Mouse (Mus musculus) neural tube, embryonic 15.5 days (tissue): Measurements from ENCODE around the gene Trub2. TPM values are rescaled to one million over a fixed set of nuclear protein-coding genes. Genes with fewer than 3 reads are reported as not detected.
A peak's percentile ranks its signal among the peaks of the same experiment; 100 is the strongest.
"Not testable (repeated sequence)": the region's sequence is repeated elsewhere in the genome, so short reads cannot be mapped to it uniquely, and the experiment has no call there.

Experiments used
- ATAC-seq: fragments of 200-750 bp; cut with Nextera tagmentation; 2 replicates; pipeline ENCODE4 v1.8.0; 2017; ENCODE audit warnings: mild to moderate bottlenecking, moderate TSS enrichment, moderate library complexity; ENCODE audit not compliant: low FRiP score
- H3K27ac ChIP-seq: fragments of 300-500 bp; sonication (generic); replicated peaks from 2 replicates; pipeline ENCODE4 v1.5.1; 2015; ENCODE audit warnings: mild to moderate bottlenecking, inconsistent platforms
- H3K27me3 ChIP-seq: fragments of 300-500 bp; sonication (generic); replicated peaks from 2 replicates; pipeline ENCODE4 v1.6.1; 2015; ENCODE audit warnings: inconsistent platforms
- H3K36me3 ChIP-seq: fragments of 300-500 bp; sonication (generic); 2 replicates; pipeline ENCODE4 v1.6.1; 2015; ENCODE audit warnings: inconsistent platforms
- H3K4me1 ChIP-seq: fragments of 300-500 bp; sonication (generic); 2 replicates; pipeline ENCODE4 v1.6.1; 2015; ENCODE audit warnings: inconsistent platforms
- H3K4me2 ChIP-seq: fragments of 300-500 bp; sonication (generic); 2 replicates; pipeline ENCODE4 v1.6.1; 2015; ENCODE audit warnings: inconsistent platforms, mild to moderate bottlenecking, moderate library complexity
- H3K4me3 ChIP-seq: fragments of 300-500 bp; sonication (generic); replicated peaks from 2 replicates; pipeline ENCODE4 v1.5.1; 2015; ENCODE audit warnings: mild to moderate bottlenecking, inconsistent platforms
- H3K9ac ChIP-seq: fragments of 300-500 bp; sonication (generic); replicated peaks from 2 replicates; pipeline ENCODE4 v1.6.1; 2015; ENCODE audit warnings: mild to moderate bottlenecking, inconsistent platforms
- H3K9me3 ChIP-seq: fragments of 300-500 bp; sonication (generic); replicated peaks from 2 replicates; pipeline ENCODE4 v1.6.1; 2016; ENCODE audit warnings: inconsistent platforms
- WGBS: fragments of 180-500 bp; shearing (Covaris S2); methylation state at CpG from one replicate; pipeline ENCODE4 v1.1.7; 2015; ENCODE audit warnings: mixed read lengths; 5-methylcytosine and 5-hydroxymethylcytosine counted together
- polyA plus RNA-seq: library from polyadenylated mRNA; unstranded; fragments of >200 nt; fragmentation: Nextera tagmentation; extraction: Ambion mirVana; gene quantifications from 2 replicates; pipeline ENCODE4 v1.2.1, GENCODE M21; 2015

Gene Trub2
- polyA plus RNA-seq, 1 experiment from 2014 or later = 35.5 TPM

DNA sequence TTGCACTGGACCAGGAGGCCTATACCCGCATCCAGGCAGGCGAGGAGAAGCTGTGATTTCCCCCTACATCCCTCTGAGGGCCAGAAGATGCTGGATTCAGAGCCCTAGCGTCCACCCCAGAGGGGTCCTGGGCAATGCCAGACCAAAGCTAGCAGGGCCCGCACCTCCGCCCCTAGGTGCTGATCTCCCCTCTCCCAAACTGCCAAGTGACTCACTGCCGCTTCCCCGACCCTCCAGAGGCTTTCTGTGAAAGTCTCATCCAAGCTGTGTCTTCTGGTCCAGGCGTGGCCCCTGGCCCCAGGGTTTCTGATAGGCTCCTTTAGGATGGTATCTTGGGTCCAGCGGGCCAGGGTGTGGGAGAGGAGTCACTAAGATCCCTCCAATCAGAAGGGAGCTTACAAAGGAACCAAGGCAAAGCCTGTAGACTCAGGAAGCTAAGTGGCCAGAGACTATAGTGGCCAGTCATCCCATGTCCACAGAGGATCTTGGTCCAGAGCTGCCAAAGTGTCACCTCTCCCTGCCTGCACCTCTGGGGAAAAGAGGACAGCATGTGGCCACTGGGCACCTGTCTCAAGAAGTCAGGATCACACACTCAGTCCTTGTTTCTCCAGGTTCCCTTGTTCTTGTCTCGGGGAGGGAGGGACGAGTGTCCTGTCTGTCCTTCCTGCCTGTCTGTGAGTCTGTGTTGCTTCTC, 27.5 kb upstream of the Trub2 start:
- peaks cover 20% of the 10 kb centered on the region for H3K4me1 ChIP-seq
- ATAC-seq = no peak
- no peak overlapping the region for H3K27ac ChIP-seq
- no peaks in the 10 kb centered on the region for H3K27me3 ChIP-seq
- H3K4me3 ChIP-seq = no peak overlapping the region
- peaks cover 63% of the 10 kb centered on the region for H3K36me3 ChIP-seq
- 90% methylated on average over 11 of the region's 11 CpGs for WGBS
- H3K9me3 ChIP-seq = no peaks in the 10 kb centered on the region
- no peak overlapping the region for H3K9ac ChIP-seq
- no peak overlapping the region for H3K4me2 ChIP-seq

GRCm38 (mm10) chr2:29803400-29803831, 15.1 kb upstream of the Trub2 start:
- Histone ChIP-seq H3K4me2 (peak overlapping the region; percentile 74), H3K4me3 (peak overlapping the region; percentile 90), H3K27ac (peak overlapping the region; percentile 95), H3K36me3 (peaks cover 41% of the 10 kb centered on the region), H3K4me1 (peaks cover 21% of the 10 kb centered on the region), H3K9me3 (no peaks in the 10 kb centered on the region), H3K27me3 (no peaks in the 10 kb centered on the region), H3K9ac (peak overlapping the region; percentile 96)
- 20% methylated on average over 6 of the region's 6 CpGs for WGBS
- peak; percentile 46; the same call in 1 of the 2 replicates for ATAC-seq

- Histone ChIP-seq H3K36me3 (peaks cover 36% of the 10 kb centered on the region), H3K4me2 (peak overlapping the region; percentile 74), H3K27ac (peak overlapping the region; percentile 95), H3K9me3 (no peaks in the 10 kb centered on the region), H3K4me3 (peak overlapping the region; percentile 90), H3K4me1 (peaks cover 21% of the 10 kb centered on the region), H3K27me3 (no peaks in the 10 kb centered on the region), H3K9ac (peak overlapping the region; percentile 96)
- WGBS = under 1% methylated on average over 30 of the region's 39 CpGs
- peak; percentile 79; the same call in 1 of the 2 replicates for ATAC-seq
Measured at GRCm38 (mm10) chr2:29802827-29803201, 14.5 kb upstream of the Trub2 start.

DNA sequence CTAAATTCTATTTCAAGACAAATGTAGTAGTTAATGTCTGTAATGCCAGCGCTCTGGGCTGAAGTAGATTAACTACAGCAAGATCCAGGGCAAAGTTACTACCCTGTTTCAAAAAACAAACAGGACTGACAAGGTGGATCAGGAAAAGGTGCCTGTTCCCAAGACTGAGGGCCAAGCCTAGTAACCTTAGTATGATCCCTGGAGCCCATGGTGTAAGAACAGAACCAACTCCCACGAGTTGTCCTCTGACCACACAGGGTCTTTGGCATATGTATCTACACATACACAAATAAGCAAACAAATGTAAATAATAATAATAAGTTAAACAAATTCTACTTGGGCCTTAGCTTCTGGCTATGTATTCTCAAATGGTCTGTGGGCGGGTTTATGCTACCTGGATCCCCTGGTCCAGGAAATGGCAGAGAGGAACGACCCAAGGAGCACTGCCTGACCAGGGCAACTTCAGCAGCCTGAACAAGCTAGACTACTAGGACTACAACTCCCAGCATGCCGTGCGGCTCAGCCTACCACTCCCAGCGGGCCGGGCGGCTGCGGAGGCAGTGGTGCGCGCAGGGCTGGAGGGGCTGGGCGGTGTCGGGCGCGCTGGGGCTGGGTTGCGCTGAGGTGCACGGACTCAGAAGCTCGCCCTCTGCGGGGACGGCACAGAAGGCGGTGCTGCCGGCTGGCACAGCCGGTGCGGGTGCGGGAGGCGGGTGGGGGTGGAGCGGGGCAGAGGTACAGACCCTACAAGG, 13.9 kb upstream of the Trub2 start, which contains the start of gene Slc27a4:
Slc27a4 (plus strand) TSS at position 560 of the 752 bp plus-strand sequence.
- H3K27me3 ChIP-seq = no peaks in the 10 kb centered on the region
- peak within 1 kb of the TSS; percentile 74 for H3K4me2 ChIP-seq
- peak; percentile 97 for ATAC-seq
- 6% methylated on average over 28 of the region's 28 CpGs for WGBS
- peaks cover 30% of the 10 kb centered on the region for H3K36me3 ChIP-seq
- peak within 1 kb of the TSS; percentile 90 for H3K4me3 ChIP-seq
- H3K9ac ChIP-seq = peak within 1 kb of the TSS; percentile 96
- peaks cover 21% of the 10 kb centered on the region for H3K4me1 ChIP-seq
- H3K27ac ChIP-seq = peak within 1 kb of the TSS; percentile 95
- no peaks in the 10 kb centered on the region for H3K9me3 ChIP-seq

GRCm38 (mm10) chr2:29792772-29793487, 4.6 kb upstream of the Trub2 start:
- no peak overlapping the region for H3K4me2 ChIP-seq
- H3K9ac ChIP-seq = no peak overlapping the region
- ATAC-seq = no peak
- no peaks in the 10 kb centered on the region for H3K27me3 ChIP-seq
- 96% methylated on average over 2 of the region's 2 CpGs for WGBS
- H3K4me3 ChIP-seq = no peak overlapping the region
- no peaks in the 10 kb centered on the region for H3K9me3 ChIP-seq
- peaks cover 14% of the 10 kb centered on the region for H3K4me1 ChIP-seq
- H3K36me3 ChIP-seq = peaks cover 56% of the 10 kb centered on the region
- H3K27ac ChIP-seq = no peak overlapping the region

- peak within 1 kb of the TSS; percentile 76 for H3K4me3 ChIP-seq
- peak within 1 kb of the TSS; percentile 80 for H3K27ac ChIP-seq
- peaks cover 28% of the 10 kb centered on the region for H3K4me1 ChIP-seq
- H3K36me3 ChIP-seq = peaks cover 54% of the 10 kb centered on the region
- H3K9me3 ChIP-seq = no peaks in the 10 kb centered on the region
- peak; percentile 91 for ATAC-seq
- 1% methylated on average over 31 of the region's 31 CpGs for WGBS
- peak within 1 kb of the TSS; percentile 81 for H3K9ac ChIP-seq
- peak within 1 kb of the TSS; percentile 75 for H3K4me2 ChIP-seq
- no peaks in the 10 kb centered on the region for H3K27me3 ChIP-seq
Measured at GRCm38 (mm10) chr2:29787104-29787917, 991 bp downstream of the Trub2 start, which contains the start of gene Coq4. TSS of gene Coq4 (plus strand) at chr2:29787493.

DNA sequence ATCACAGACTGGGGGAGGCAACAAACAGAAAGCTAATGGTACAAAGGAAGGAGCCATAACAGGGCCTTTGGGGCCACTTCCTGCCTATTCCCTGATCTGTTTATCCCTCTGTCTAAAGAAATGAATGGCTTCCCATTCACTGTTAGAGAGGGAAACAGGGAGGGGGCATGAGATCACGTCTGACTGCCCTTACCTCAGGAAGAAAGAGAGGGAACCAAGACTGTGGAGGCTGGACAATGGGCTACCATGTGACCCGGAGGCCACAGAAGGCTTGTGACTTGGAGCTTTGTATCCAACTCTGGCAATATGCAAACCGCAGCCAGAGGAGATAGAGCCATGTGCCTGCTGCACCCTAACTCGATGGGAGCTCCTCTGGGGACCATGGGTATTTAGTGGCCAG, 4.0 kb downstream of the Trub2 start:
- ATAC-seq = no peak
- Histone ChIP-seq H3K36me3 (peaks cover 59% of the 10 kb centered on the region), H3K4me2 (no peak overlapping the region), H3K4me1 (peaks cover 25% of the 10 kb centered on the region), H3K27ac (no peak overlapping the region), H3K27me3 (no peaks in the 10 kb centered on the region), H3K4me3 (no peak overlapping the region), H3K9ac (no peak overlapping the region), H3K9me3 (no peaks in the 10 kb centered on the region)
- 61% methylated on average over 4 of the region's 4 CpGs for WGBS

- H3K9ac ChIP-seq, H3K27ac ChIP-seq, ATAC-seq, H3K4me1 ChIP-seq, H3K9me3 ChIP-seq, H3K27me3 ChIP-seq, H3K4me2 ChIP-seq, H3K4me3 ChIP-seq: not testable (repeated sequence)
- peaks cover 87% of the 10 kb centered on the region for H3K36me3 ChIP-seq
- 98% methylated on average over 2 of the region's 2 CpGs for WGBS
Measured at GRCm38 (mm10) chr2:29781256-29781655, 7.0 kb downstream of the Trub2 start.

DNA sequence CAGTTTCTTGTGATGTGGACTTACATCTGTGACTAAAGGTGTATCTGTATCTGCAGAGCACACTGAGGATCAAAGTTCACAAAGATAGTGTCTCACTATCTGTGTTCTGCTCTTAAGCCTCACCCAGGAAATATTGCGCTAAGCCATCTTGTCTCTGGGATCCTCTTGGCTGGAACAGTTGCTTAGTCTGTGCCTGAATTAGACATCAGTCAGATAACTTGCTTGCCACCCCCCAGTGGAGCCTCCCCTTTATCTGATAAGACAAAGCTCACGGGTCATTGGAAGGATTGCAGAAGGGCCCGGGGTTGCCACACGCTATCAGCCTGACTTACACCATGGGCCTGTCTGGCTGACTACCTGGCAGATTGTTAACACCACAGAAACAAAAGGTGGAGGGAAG, 15.0 kb downstream of the Trub2 start:
- Histone ChIP-seq H3K9ac (no peak overlapping the region), H3K9me3 (no peaks in the 10 kb centered on the region; the same call in 1 of the 2 replicates), H3K4me1 (no peaks in the 10 kb centered on the region), H3K27ac (no peak overlapping the region), H3K4me3 (no peak overlapping the region), H3K36me3 (peaks cover 39% of the 10 kb centered on the region), H3K27me3 (no peaks in the 10 kb centered on the region), H3K4me2 (no peak overlapping the region)
- ATAC-seq = no peak
- WGBS = 97% methylated on average over 4 of the region's 4 CpGs

GRCm38 (mm10) chr2:29771611-29772461, 16.5 kb downstream of the Trub2 start:
- WGBS = 91% methylated on average over 8 of the region's 8 CpGs
- Histone ChIP-seq H3K27me3 (no peaks in the 10 kb centered on the region), H3K9me3 (no peaks in the 10 kb centered on the region; the same call in 1 of the 2 replicates), H3K4me3 (no peak overlapping the region), H3K9ac (no peak overlapping the region), H3K4me1 (no peaks in the 10 kb centered on the region), H3K36me3 (peaks cover 25% of the 10 kb centered on the region), H3K27ac (no peak overlapping the region), H3K4me2 (no peak overlapping the region)
- no peak for ATAC-seq
